Mouse (Mus musculus): ENCODE results near the gene Cpne6.

The Cpne6 gene

GRCm38 (mm10) chr14:55510125-55510731 lies at the start of gene Cpne6:
Gene Cpne6 (plus strand): TSS chr14:55510445.
- peak in 1 of 2 experiments; percentile 61 for DNase-seq (ENCODE audit: low spot score in 2 of 2)

GRCm38 (mm10) chr14:55461757-55462156 lies 48.5 kb upstream of the Cpne6 start:
- DNase-seq (ENCODE audit: low spot score in 2 of 2) = no peak

GRCm38 (mm10) chr14:55466481-55466880 lies 43.8 kb upstream of the Cpne6 start:
- DNase-seq (ENCODE audit: low spot score in 2 of 2) = no peak

- no peak for DNase-seq (ENCODE audit: low spot score in 2 of 2)
Measured at GRCm38 (mm10) chr14:55467108-55467507, 43.1 kb upstream of the Cpne6 start.

- no peak for DNase-seq (ENCODE audit: low spot score in 2 of 2)
Measured at GRCm38 (mm10) chr14:55468301-55468741, 41.9 kb upstream of the Cpne6 start.

GRCm38 (mm10) chr14:55469041-55469440 lies 41.2 kb upstream of the Cpne6 start:
- no peak for DNase-seq (ENCODE audit: low spot score in 2 of 2)

GRCm38 (mm10) chr14:55469821-55470220 lies 40.4 kb upstream of the Cpne6 start:
- no peak for DNase-seq (ENCODE audit: low spot score in 2 of 2)

- no peak for DNase-seq (ENCODE audit: low spot score in 2 of 2)
Measured at GRCm38 (mm10) chr14:55470806-55471205, 39.4 kb upstream of the Cpne6 start.

GRCm38 (mm10) chr14:55475654-55476053 lies 34.6 kb upstream of the Cpne6 start:
- no peak for DNase-seq (ENCODE audit: low spot score in 2 of 2)

- DNase-seq (ENCODE audit: low spot score in 2 of 2) = no peak
Measured at GRCm38 (mm10) chr14:55477421-55477820, 32.8 kb upstream of the Cpne6 start.

GRCm38 (mm10) chr14:55477829-55478228 lies 32.4 kb upstream of the Cpne6 start:
- DNase-seq (ENCODE audit: low spot score in 2 of 2) = no peak

GRCm38 (mm10) chr14:55478651-55479599 lies 31.3 kb upstream of the Cpne6 start, which contains the start of gene Dhrs4:
Gene Dhrs4 (plus strand): TSS chr14:55478758.
- DNase-seq (ENCODE audit: low spot score in 2 of 2) = peak; percentile 22 to 57

GRCm38 (mm10) chr14:55479629-55480028 lies 30.6 kb upstream of the Cpne6 start:
- no peak for DNase-seq (ENCODE audit: low spot score in 2 of 2)

- DNase-seq (ENCODE audit: low spot score in 2 of 2) = no peak
Measured at GRCm38 (mm10) chr14:55484430-55485085, 25.7 kb upstream of the Cpne6 start.

GRCm38 (mm10) chr14:55486836-55487235 lies 23.4 kb upstream of the Cpne6 start:
- no peak for DNase-seq (ENCODE audit: low spot score in 2 of 2)

GRCm38 (mm10) chr14:55490361-55491201 lies 19.7 kb upstream of the Cpne6 start, which contains the start of gene Carmil3:
Gene Carmil3 (plus strand): TSS chr14:55490651.
- peak; percentile 76 to 82 for DNase-seq (ENCODE audit: low spot score in 2 of 2)

- DNase-seq (ENCODE audit: low spot score in 2 of 2) = peak in 1 of 2 experiments; percentile 41
Measured at GRCm38 (mm10) chr14:55491291-55491833, 18.9 kb upstream of the Cpne6 start.

GRCm38 (mm10) chr14:55492103-55492502 lies 18.1 kb upstream of the Cpne6 start:
- no peak for DNase-seq (ENCODE audit: low spot score in 2 of 2)

- DNase-seq (ENCODE audit: low spot score in 2 of 2) = no peak
Measured at GRCm38 (mm10) chr14:55495509-55496240, 14.6 kb upstream of the Cpne6 start.

All from frontal cortex, postnatal 14 days (tissue).